Mouse (Mus musculus): ENCODE results near the gene Lhb. TPM values are rescaled to one million over a fixed set of nuclear protein-coding genes. Genes with fewer than 3 reads are reported as not detected.

Lhb gene
- total RNA-seq, 4 experiments from 2014 or later: not detected

Small RNA genes within 50 kb of the gene (microRNA-seq; reads per million reads assigned to microRNA genes)
- gene Gm22133: 0 reads per million in 2 experiments

Other genes starting within 250 kb of the Lhb start
- gene Gfy, start 241.3 kb upstream of the Lhb start, total RNA-seq (2022): not detected
- not detected for gene Pth2, start 239.8 kb upstream of the Lhb start, total RNA-seq (2022)
- gene Ccdc155, start 215.9 kb upstream of the Lhb start, total RNA-seq (2022): 1 to 10 TPM in 1 of 4 experiments, under 1 TPM in 3; 0.12 to 1.2 (median 0.29) TPM
- gene Dkkl1, start 208.7 kb upstream of the Lhb start, total RNA-seq (2022): not detected
- gene Tead2, start 205.1 kb upstream of the Lhb start, total RNA-seq (2022): 10 to 100 TPM; 10.7 to 14.1 (median 12.0) TPM
- 10 to 100 TPM in 1 of 4 experiments, 1 to 10 TPM in 3; 4.9 to 11.2 (median 7.0) TPM for gene Cd37, start 181.7 kb upstream of the Lhb start, total RNA-seq (2022)
- gene Slc6a16, start 179.7 kb upstream of the Lhb start, total RNA-seq (2022): under 1 TPM in 1 of 4 experiments, not detected in 3; 0.37 TPM
- under 1 TPM in 1 of 4 experiments, not detected in 3; 0.26 TPM for gene Slc6a21, start 143.3 kb upstream of the Lhb start, total RNA-seq (2022)
- gene Trpm4, start 87.0 kb upstream of the Lhb start, total RNA-seq (2022): 10 to 100 TPM in 2 of 4 experiments, 1 to 10 TPM in 2; 5.8 to 19.1 (median 10.4) TPM
- gene Hrc, start 85.5 kb upstream of the Lhb start, total RNA-seq (2022): under 1 TPM; 0.09 to 0.31 (median 0.26) TPM
- 1 to 10 TPM; 2.8 to 7.2 (median 4.7) TPM for gene Ppfia3, start 53.8 kb upstream of the Lhb start, total RNA-seq (2022)
- 10 to 100 TPM in 2 of 4 experiments, 1 to 10 TPM in 2; 1.8 to 14.1 (median 7.6) TPM for gene Lin7b, start 50.2 kb upstream of the Lhb start, total RNA-seq (2022)
- gene Snrnp70, start 25.1 kb upstream of the Lhb start, total RNA-seq (2022): 100 to 1,000 TPM; 232 to 563 (median 376) TPM
- gene Kcna7, start 15.2 kb upstream of the Lhb start, total RNA-seq (2022): not detected
- under 1 TPM in 3 of 4 experiments, not detected in 1; 0.13 to 0.22 (median 0.20) TPM for gene Ntf5, start 7.1 kb upstream of the Lhb start, total RNA-seq (2022)
- 10 to 100 TPM; 28.5 to 33.9 (median 29.8) TPM for gene Gys1, start 14.0 kb downstream of the Lhb start, total RNA-seq (2022)
- gene Ruvbl2, start 17.3 kb downstream of the Lhb start, total RNA-seq (2022): 10 to 100 TPM; 36.8 to 43.8 (median 38.8) TPM
- gene Ftl1, start 39.1 kb downstream of the Lhb start, total RNA-seq (2022): 1,000 to 10,000 TPM; 1,223 to 1,354 (median 1,306) TPM
- 100 to 1,000 TPM in 1 of 4 experiments, 10 to 100 TPM in 3; 71.7 to 105 (median 89.1) TPM for gene Bax, start 46.1 kb downstream of the Lhb start, total RNA-seq (2022)
- 1 to 10 TPM in 2 of 4 experiments, under 1 TPM in 2; 0.20 to 2.5 (median 0.94) TPM for gene Tulp2, start 61.1 kb downstream of the Lhb start, total RNA-seq (2022)
- gene Gm45808, start 66.0 kb downstream of the Lhb start, total RNA-seq (2022): 10 to 100 TPM; 38.9 to 41.2 (median 40.2) TPM
- 10 to 100 TPM; 65.1 to 80.0 (median 69.2) TPM for gene Dhdh, start 68.0 kb downstream of the Lhb start, total RNA-seq (2022)
- 100 to 1,000 TPM; 291 to 305 (median 294) TPM for gene Nucb1, start 89.6 kb downstream of the Lhb start, total RNA-seq (2022)
- 10 to 100 TPM; 29.2 to 62.8 (median 45.0) TPM for gene Ppp1r15a, start 105.4 kb downstream of the Lhb start, total RNA-seq (2022)
- gene Plekha4, start 105.5 kb downstream of the Lhb start, total RNA-seq (2022): 1 to 10 TPM; 3.1 to 6.9 (median 4.3) TPM
- gene Hsd17b14, start 134.1 kb downstream of the Lhb start, total RNA-seq (2022): 1 to 10 TPM in 2 of 4 experiments, under 1 TPM in 1, not detected in 1; 0.99 to 2.6 (median 2.1) TPM
- gene Bcat2, start 149.3 kb downstream of the Lhb start, total RNA-seq (2022): 100 to 1,000 TPM; 191 to 306 (median 245) TPM
- not detected for gene Fgf21, start 194.7 kb downstream of the Lhb start, total RNA-seq (2022)
- not detected for gene Fut1, start 196.5 kb downstream of the Lhb start, total RNA-seq (2022)
- gene Izumo1, start 201.0 kb downstream of the Lhb start, total RNA-seq (2022): under 1 TPM; 0.14 to 0.68 (median 0.38) TPM
- 10 to 100 TPM; 15.5 to 30.2 (median 21.4) TPM for gene Rasip1, start 206.7 kb downstream of the Lhb start, total RNA-seq (2022)
- gene Mamstr, start 219.2 kb downstream of the Lhb start, total RNA-seq (2022): 10 to 100 TPM in 1 of 4 experiments, 1 to 10 TPM in 3; 2.4 to 14.9 (median 3.6) TPM
- gene Fut2, start 245.6 kb downstream of the Lhb start, total RNA-seq (2022): under 1 TPM in 2 of 4 experiments, not detected in 2; 0.11 to 0.18 TPM

All from adrenal gland, adult 8-10 months (tissue).